ENCODE assay signal across 12 mouse cellular contexts in the genomic region with DNA sequence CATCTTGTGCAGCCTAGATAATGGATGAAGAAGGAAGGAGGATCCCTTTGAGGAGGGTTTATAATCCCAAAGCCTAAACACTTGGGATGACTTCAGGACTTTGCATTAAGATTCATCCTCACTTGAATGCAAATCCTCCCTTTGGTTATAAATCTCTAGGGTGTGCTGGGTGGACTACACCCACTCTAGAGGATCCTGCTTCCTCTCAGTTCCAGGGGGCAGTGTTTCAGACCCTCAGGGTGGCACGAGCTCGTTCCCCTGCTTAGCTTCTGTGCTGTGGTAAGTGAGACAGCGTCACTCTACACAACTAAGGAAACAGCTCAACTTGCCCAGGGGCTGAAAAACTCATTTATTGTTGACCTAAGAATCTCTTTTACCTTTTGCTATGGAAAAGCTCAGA. TPM values are rescaled to one million over a fixed set of nuclear protein-coding genes. Genes with fewer than 3 reads are reported as not detected.
DNase-seq lines count a peak whose midpoint lies in the region; ATAC-seq and TF ChIP-seq lines count a peak whose summit lies in the region.
"Had no signal": no experiment of that assay in that cellular context is flagged by ENCODE, and none has a peak within 500 bp of the region (broad histone marks: within the 10 kb centered on the region; RNA-seq: fewer than 3 reads in every experiment).

No protein-coding gene starts in this region.

- no peak overlapping the region for H3K4me2 ChIP-seq in midbrain, postnatal 0 days (ENCODE audit: low read depth, low read length, poor library complexity, severe bottlenecking)
- H3K4me2 ChIP-seq in liver, embryonic 12.5 days, result peak overlapping the region; percentile 50; the same call in 1 of the 2 replicates

- no peak overlapping the region for H3K27ac ChIP-seq in kidney, adult 2 months (ENCODE audit: insufficient read depth, low read depth, low read length)
- H3K27ac ChIP-seq in midbrain, postnatal 0 days (ENCODE audit: low read depth, low read length), result no peak overlapping the region
- H3K27ac ChIP-seq in midbrain, embryonic 10.5 days (replicated peaks), result no peak overlapping the region
- H3K27ac ChIP-seq in liver, embryonic 12.5 days, result peak overlapping the region; percentile 15; the same call in 1 of the 2 replicates

- no peak overlapping the region for H3K9ac ChIP-seq in midbrain, postnatal 0 days (replicated peaks; ENCODE audit: low read length, poor library complexity, severe bottlenecking)
- H3K9ac ChIP-seq in liver, embryonic 12.5 days, result no peak overlapping the region

- DNase-seq in kidney, adult 2 months, result peak; percentile 1
- DNase-seq in kidney, postnatal 14 days, result no peak
- DNase-seq in midbrain, postnatal 0 days (ENCODE audit: low spot score), result no peak
- no peak for DNase-seq in midbrain, embryonic 10.5 days (ENCODE audit: low spot score)
- DNase-seq in cerebellum, postnatal 4 days (ENCODE audit: low spot score in 2 of 2), result no peak
- no peak for DNase-seq in urinary bladder, adult 18-20 months (ENCODE audit: low spot score in 2 of 2)
- DNase-seq: adrenal gland, adult 2 months; cerebellum, postnatal 14 days; heart, postnatal 4 days; thymus, postnatal 36 days had no signal

- 24% methylated on average over 3 of the region's 3 CpGs for WGBS in kidney, adult 2 months
- 62% methylated on average over 3 of the region's 3 CpGs for WGBS in midbrain, postnatal 0 days
- 59% methylated on average over 3 of the region's 3 CpGs for WGBS in midbrain, embryonic 10.5 days
- 37% methylated on average over 3 of the region's 3 CpGs for WGBS in liver, embryonic 12.5 days (ENCODE audit: insufficient replicate concordance)

- ATAC-seq in midbrain, postnatal 0 days (ENCODE audit: low FRiP score), result no peak
- ATAC-seq in liver, embryonic 12.5 days, result no peak

- TF ChIP-seq CTCF in kidney, adult 2 months (conservative IDR thresholded peaks at IDR 0.05; ENCODE audit: insufficient read depth, insufficient read length, low read depth, low read length), result no peak
- peak; percentile 10; the same call in 1 of the 2 replicates for TF ChIP-seq CTCF in midbrain, postnatal 0 days (IDR thresholded peaks at IDR 0.05)

- no peak overlapping the region for H3K4me3 ChIP-seq in kidney, adult 2 months (ENCODE audit: insufficient read depth, low read depth, low read length)
- no peak overlapping the region for H3K4me3 ChIP-seq in midbrain, postnatal 0 days (ENCODE audit: low read depth, low read length)
- H3K4me3 ChIP-seq in midbrain, embryonic 10.5 days, result no peak overlapping the region
- no peak overlapping the region for H3K4me3 ChIP-seq in liver, embryonic 12.5 days
- H3K4me3 ChIP-seq: erythroblast, embryonic 14.5 days had no signal

- no peaks in the 10 kb centered on the region for H3K9me3 ChIP-seq in midbrain, postnatal 0 days (ENCODE audit: low read length)
- no peaks in the 10 kb centered on the region for H3K9me3 ChIP-seq in midbrain, embryonic 10.5 days (replicated peaks)
- H3K9me3 ChIP-seq in liver, embryonic 12.5 days (replicated peaks), result no peaks in the 10 kb centered on the region

- TF ChIP-seq POLR2A in kidney, adult 2 months (IDR thresholded peaks at IDR 0.05; ENCODE audit: low read depth, low read length), result no peak

- no peaks in the 10 kb centered on the region for H3K27me3 ChIP-seq in kidney, adult 2 months (replicated peaks; ENCODE audit: control insufficient read depth, insufficient read depth, low read length)
- no peaks in the 10 kb centered on the region for H3K27me3 ChIP-seq in midbrain, postnatal 0 days (ENCODE audit: insufficient read depth, low read length)
- H3K27me3 ChIP-seq in midbrain, embryonic 10.5 days (ENCODE audit: low read depth, poor library complexity, severe bottlenecking), result peaks cover 33% of the 10 kb centered on the region
- peaks cover 30% of the 10 kb centered on the region for H3K27me3 ChIP-seq in liver, embryonic 12.5 days (replicated peaks)

- H3K36me3 ChIP-seq in kidney, adult 2 months (ENCODE audit: control insufficient read depth, insufficient read depth, low read length), result no peaks in the 10 kb centered on the region
- H3K36me3 ChIP-seq in midbrain, postnatal 0 days (ENCODE audit: insufficient read depth, low read length), result no peaks in the 10 kb centered on the region
- H3K36me3 ChIP-seq in midbrain, embryonic 10.5 days, result no peaks in the 10 kb centered on the region
- H3K36me3 ChIP-seq in liver, embryonic 12.5 days, result no peaks in the 10 kb centered on the region

- H3K4me1 ChIP-seq in kidney, adult 2 months (ENCODE audit: control insufficient read depth, insufficient read depth, low read length), result peaks cover 12% of the 10 kb centered on the region
- H3K4me1 ChIP-seq in midbrain, postnatal 0 days (ENCODE audit: insufficient read depth, low read length), result no peaks in the 10 kb centered on the region; the same call in 1 of the 2 replicates
- peaks cover 20% of the 10 kb centered on the region for H3K4me1 ChIP-seq in midbrain, embryonic 10.5 days
- no peaks in the 10 kb centered on the region for H3K4me1 ChIP-seq in liver, embryonic 12.5 days

RNA-seq across cellular contexts. Expression of a gene that starts 1.8 kb away (rescaled TPM):
- 6.1 and 7.5 TPM in 2 replicates for polyA plus RNA-seq in kidney, adult 2 months (2012; rRNA removed)
- 4.8 and 9.6 TPM in 2 replicates for total RNA-seq in midbrain, postnatal 0 days (2014; rRNA removed)
- 10.3 and 11.6 TPM in 2 replicates for polyA plus RNA-seq in midbrain, postnatal 0 days (2015; fragmentation: Nextera tagmentation; extraction: Ambion mirVana)
- polyA plus RNA-seq in midbrain, embryonic 10.5 days (2016; fragmentation: Nextera tagmentation; extraction: Ambion mirVana), result 0.39 and 1.0 TPM in 2 replicates
- 3.4 and 4.2 TPM in 2 replicates for polyA plus RNA-seq in liver, embryonic 12.5 days (2016; fragmentation: Nextera tagmentation; extraction: Ambion mirVana)
- polyA plus RNA-seq: erythroblast, embryonic 14.5 days had no signal
